In the genomic region with DNA sequence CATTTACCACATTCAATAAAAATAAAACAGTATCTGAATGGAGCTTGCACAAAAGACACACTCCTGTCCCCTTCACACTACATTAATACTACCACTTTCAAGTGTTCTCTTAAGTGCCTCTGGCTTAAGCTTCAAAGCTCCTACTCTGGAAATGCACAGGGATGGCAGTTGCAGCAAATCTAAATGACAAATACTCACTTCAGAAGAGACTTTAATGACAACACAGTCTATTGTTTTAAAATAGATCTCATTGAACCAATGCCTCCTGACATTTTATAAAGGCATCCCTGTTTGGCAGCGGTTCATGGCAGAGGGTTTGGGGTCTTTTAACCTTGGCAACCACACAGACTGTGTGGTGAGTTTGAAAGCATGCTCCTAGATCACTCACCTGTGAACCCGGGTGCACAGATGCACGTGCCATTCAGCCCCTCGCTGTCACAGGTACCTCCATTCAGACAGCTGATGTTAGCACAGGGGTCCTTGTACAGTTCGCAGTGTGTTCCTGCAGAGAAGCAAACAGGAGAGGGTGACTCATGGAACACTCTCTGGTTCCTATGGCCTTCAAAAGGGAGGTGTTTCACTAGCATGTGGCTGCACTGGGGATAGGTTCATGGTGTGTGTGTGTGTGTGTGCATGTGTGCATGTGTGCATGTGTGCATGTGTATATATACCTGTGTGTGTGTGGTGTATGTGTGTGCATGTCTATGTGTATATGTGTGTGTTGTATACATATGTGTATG, we compare ENCODE assay signal across 21 mouse cellular contexts. TPM values are rescaled to one million over a fixed set of nuclear protein-coding genes. Genes with fewer than 3 reads are reported as not detected.
DNase-seq lines count a peak whose midpoint lies in the region; ATAC-seq lines count a peak whose summit lies in the region.
"Had no signal": no experiment of that assay in that cellular context is flagged by ENCODE, and none has a peak within 500 bp of the region (broad histone marks: within the 10 kb centered on the region; RNA-seq: fewer than 3 reads in every experiment).

No protein-coding gene starts in this region.

- WGBS in forebrain, embryonic 15.5 days, result 81% methylated on average over 5 of the region's 5 CpGs
- 85% methylated on average over 5 of the region's 5 CpGs for WGBS in forebrain, embryonic 10.5 days
- 80% methylated on average over 5 of the region's 5 CpGs for WGBS in midbrain, embryonic 16.5 days
- WGBS in midbrain, embryonic 13.5 days, result 82% methylated on average over 5 of the region's 5 CpGs

- no peak overlapping the region for H3K4me3 ChIP-seq in forebrain, embryonic 15.5 days
- no peak overlapping the region for H3K4me3 ChIP-seq in forebrain, embryonic 10.5 days
- no peak overlapping the region for H3K4me3 ChIP-seq in midbrain, embryonic 16.5 days (ENCODE audit: low read depth, low read length)
- no peak overlapping the region for H3K4me3 ChIP-seq in midbrain, embryonic 13.5 days (replicated peaks)
- H3K4me3 ChIP-seq: embryonic facial prominence, embryonic 12.5 days; forebrain, embryonic 12.5 days; heart, embryonic 10.5 days; hindbrain, embryonic 12.5 days had no signal

- 0 out of 2 replicates have a peak, but pooled peaks have one; percentile 35 for ATAC-seq in forebrain, embryonic 15.5 days (replicated peaks)
- peak; percentile 33 for ATAC-seq in midbrain, embryonic 16.5 days
- ATAC-seq in midbrain, embryonic 13.5 days, result no peak
- ATAC-seq: activated CD4-positive, CD25-positive, alpha-beta regulatory T cell, adult 4 months; forebrain, postnatal 0 days; inflammation-experienced regulatory T-cells, adult 6 months had no signal

- H3K4me2 ChIP-seq in forebrain, embryonic 15.5 days (replicated peaks), result no peak overlapping the region
- no peak overlapping the region for H3K4me2 ChIP-seq in midbrain, embryonic 16.5 days (ENCODE audit: low read length)
- no peak overlapping the region for H3K4me2 ChIP-seq in midbrain, embryonic 13.5 days (replicated peaks)
- H3K4me2 ChIP-seq: embryonic facial prominence, embryonic 12.5 days; forebrain, embryonic 12.5 days; hindbrain, embryonic 12.5 days had no signal

- no peaks in the 10 kb centered on the region for H3K27me3 ChIP-seq in forebrain, embryonic 15.5 days
- H3K27me3 ChIP-seq in forebrain, embryonic 10.5 days (ENCODE audit: poor library complexity, severe bottlenecking), result no peaks in the 10 kb centered on the region
- no peaks in the 10 kb centered on the region for H3K27me3 ChIP-seq in midbrain, embryonic 16.5 days (ENCODE audit: control insufficient read depth, insufficient read depth, low read depth, low read length)
- no peaks in the 10 kb centered on the region for H3K27me3 ChIP-seq in midbrain, embryonic 13.5 days
- H3K27me3 ChIP-seq: CH12.LX; embryonic facial prominence, embryonic 12.5 days; forebrain, embryonic 12.5 days; hindbrain, embryonic 12.5 days had no signal

- no peaks in the 10 kb centered on the region for H3K36me3 ChIP-seq in forebrain, embryonic 15.5 days
- no peaks in the 10 kb centered on the region for H3K36me3 ChIP-seq in forebrain, embryonic 10.5 days (replicated peaks)
- 0 out of 2 replicates have a peak, but pooled peaks cover 3% of the 10 kb centered on the region for H3K36me3 ChIP-seq in midbrain, embryonic 16.5 days (ENCODE audit: control insufficient read depth, insufficient read depth, low read length)
- H3K36me3 ChIP-seq in midbrain, embryonic 13.5 days, result no peaks in the 10 kb centered on the region
- H3K36me3 ChIP-seq: embryonic facial prominence, embryonic 12.5 days; forebrain, embryonic 12.5 days; G1E; heart, embryonic 10.5 days; hindbrain, embryonic 12.5 days had no signal

- no peak overlapping the region for H3K27ac ChIP-seq in forebrain, embryonic 15.5 days (replicated peaks)
- no peak overlapping the region for H3K27ac ChIP-seq in forebrain, embryonic 10.5 days
- H3K27ac ChIP-seq in midbrain, embryonic 16.5 days (ENCODE audit: low read length), result no peak overlapping the region
- H3K27ac ChIP-seq in midbrain, embryonic 13.5 days, result no peak overlapping the region
- H3K27ac ChIP-seq: embryonic facial prominence, embryonic 12.5 days; forebrain, embryonic 12.5 days; hindbrain, embryonic 12.5 days had no signal

- H3K9me3 ChIP-seq in forebrain, embryonic 15.5 days, result no peaks in the 10 kb centered on the region
- H3K9me3 ChIP-seq in forebrain, embryonic 10.5 days, result no peaks in the 10 kb centered on the region
- H3K9me3 ChIP-seq in midbrain, embryonic 16.5 days (replicated peaks; ENCODE audit: control insufficient read depth, low read length, poor library complexity, severe bottlenecking), result no peaks in the 10 kb centered on the region
- no peaks in the 10 kb centered on the region for H3K9me3 ChIP-seq in midbrain, embryonic 13.5 days
- H3K9me3 ChIP-seq: embryonic facial prominence, embryonic 12.5 days; forebrain, embryonic 12.5 days; heart, embryonic 10.5 days; hindbrain, embryonic 12.5 days had no signal

- DNase-seq in forebrain, embryonic 10.5 days (ENCODE audit: extremely low spot score, low spot score), result no peak
- DNase-seq in R1 (ENCODE audit: low read depth, low spot score), result peak; percentile 49
- DNase-seq in layer of hippocampus, adult 9-11 months, result no peak
- DNase-seq in urinary bladder, postnatal 25 days (ENCODE audit: low spot score), result no peak
- DNase-seq: adrenal gland, adult 8-10 months; adrenal gland, postnatal 36 days; cerebellum, adult 11 months; cerebellum, adult 8-10 months; forebrain, postnatal 0 days; heart, postnatal 10 days had no signal

- H3K4me1 ChIP-seq in forebrain, embryonic 15.5 days, result no peaks in the 10 kb centered on the region
- peaks cover 6% of the 10 kb centered on the region for H3K4me1 ChIP-seq in forebrain, embryonic 10.5 days
- H3K4me1 ChIP-seq in midbrain, embryonic 16.5 days (ENCODE audit: control insufficient read depth, insufficient read depth, low read length), result no peaks in the 10 kb centered on the region
- H3K4me1 ChIP-seq in midbrain, embryonic 13.5 days (replicated peaks), result 0 out of 2 replicates have a peak, but pooled peaks cover 3% of the 10 kb centered on the region
- H3K4me1 ChIP-seq: forebrain, embryonic 12.5 days had no signal

- H3K9ac ChIP-seq in forebrain, embryonic 15.5 days (replicated peaks), result no peak overlapping the region
- H3K9ac ChIP-seq in midbrain, embryonic 16.5 days (ENCODE audit: low read depth, low read length), result no peak overlapping the region
- no peak overlapping the region for H3K9ac ChIP-seq in midbrain, embryonic 13.5 days (replicated peaks)
- H3K9ac ChIP-seq: embryonic facial prominence, embryonic 12.5 days; forebrain, embryonic 12.5 days; forebrain, postnatal 0 days; hindbrain, embryonic 12.5 days had no signal

RNA-seq across cellular contexts. Expression of a gene that starts 41.7 kb away (rescaled TPM):
- polyA plus RNA-seq in forebrain, embryonic 15.5 days (2015; fragmentation: Nextera tagmentation; extraction: Ambion mirVana), result 60.0 and 64.0 TPM in 2 replicates
- polyA plus RNA-seq in forebrain, embryonic 10.5 days (2016; fragmentation: Nextera tagmentation; extraction: Ambion mirVana), result 13.2 and 16.3 TPM in 2 replicates
- polyA plus RNA-seq in midbrain, embryonic 16.5 days (2015; fragmentation: Nextera tagmentation; extraction: Ambion mirVana), result 80.8 and 82.7 TPM in 2 replicates
- polyA plus RNA-seq in midbrain, embryonic 13.5 days (2015; fragmentation: Nextera tagmentation; extraction: Ambion mirVana), result 75.2 and 79.0 TPM in 2 replicates
- polyA plus RNA-seq: G1E had no signal
